Mouse (Mus musculus) gonadal fat pad, adult 2 months (tissue): ENCODE results near the gene Cmya5. TPM values are rescaled to one million over a fixed set of nuclear protein-coding genes. Genes with fewer than 3 reads are reported as not detected.
A peak's percentile ranks its signal among the peaks of the same experiment; 100 is the strongest.
"Not testable (repeated sequence)": the region's sequence is repeated elsewhere in the genome, so short reads cannot be mapped to it uniquely, and the experiment has no call there.

ENCODE experiments used
- DNase-seq: peaks from one replicate; pipeline ENCODE4 v3.0.0-alpha.2; 2012; ENCODE audit warnings: low read depth
- polyA plus RNA-seq: library from polyadenylated mRNA; depleted of rRNA; stranded (reverse); fragments of >200 nt; gene quantifications from 2 replicates; pipeline ENCODE4 v1.2.3, GENCODE M21; 2012; rRNA removed

The Cmya5 gene
- 0.38 and 0.53 TPM in 2 replicates for polyA plus RNA-seq

- peak; percentile 78 for DNase-seq
Observed at GRCm38 (mm10) chr13:93144336-93145167, at the start of gene Cmya5. Gene Cmya5 (minus strand): TSS chr13:93144724.

- no peak for DNase-seq
Observed at GRCm38 (mm10) chr13:93192646-93193026, 48.1 kb upstream of the Cmya5 start.

GRCm38 (mm10) chr13:93191831-93192645 is 47.5 kb upstream of the Cmya5 start, which contains the start of gene Tent2:
Gene Tent2 (minus strand): TSS chr13:93192385.
- DNase-seq = peak; percentile 55

DNA sequence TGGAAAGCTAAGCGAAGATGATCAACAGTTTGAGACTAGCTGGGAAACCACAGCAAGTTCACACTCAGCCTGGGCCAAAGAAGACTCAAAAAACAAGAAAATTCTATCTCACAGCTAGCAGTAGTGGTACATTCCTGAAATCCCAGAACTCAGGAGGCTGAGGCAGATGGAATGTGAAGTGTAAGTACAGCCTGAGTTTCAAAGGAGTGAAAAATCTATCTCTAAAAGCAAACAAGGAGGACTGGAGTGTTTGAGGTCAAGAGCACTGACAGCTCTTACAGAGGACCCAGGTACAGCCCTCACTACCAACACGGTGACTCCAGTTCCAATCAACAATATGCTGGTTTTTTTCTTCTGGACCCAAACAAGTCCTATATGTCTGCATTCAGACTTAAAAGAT is 44.9 kb upstream of the Cmya5 start:
- DNase-seq = no peak

- no peak for DNase-seq
Observed at GRCm38 (mm10) chr13:93188738-93189137, 44.2 kb upstream of the Cmya5 start.

- not testable (repeated sequence) for DNase-seq
Observed at GRCm38 (mm10) chr13:93187792-93188191, 43.3 kb upstream of the Cmya5 start.

- no peak for DNase-seq
Observed at GRCm38 (mm10) chr13:93180351-93180750, 35.8 kb upstream of the Cmya5 start.

DNA sequence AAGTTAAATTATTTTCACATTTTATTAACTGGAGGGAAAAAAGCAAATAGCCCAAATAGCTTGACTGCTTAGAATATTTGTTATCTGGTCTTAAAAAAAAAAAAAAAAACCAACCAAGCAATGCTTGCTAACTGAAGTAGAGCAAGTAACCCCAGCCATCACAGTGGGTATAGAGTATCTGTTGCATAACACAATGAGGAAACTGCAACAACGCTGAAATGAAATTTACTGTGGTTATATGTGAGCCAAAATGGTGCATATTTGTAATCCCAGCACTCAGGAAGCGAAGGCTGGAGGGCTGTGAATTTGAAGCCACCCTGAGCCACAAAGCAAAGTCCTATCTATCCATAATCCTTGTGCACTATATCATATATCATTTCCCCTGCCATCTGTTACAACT is 35.0 kb upstream of the Cmya5 start:
- DNase-seq = no peak

GRCm38 (mm10) chr13:93177571-93177970 is 33.0 kb upstream of the Cmya5 start:
- no peak for DNase-seq

DNA sequence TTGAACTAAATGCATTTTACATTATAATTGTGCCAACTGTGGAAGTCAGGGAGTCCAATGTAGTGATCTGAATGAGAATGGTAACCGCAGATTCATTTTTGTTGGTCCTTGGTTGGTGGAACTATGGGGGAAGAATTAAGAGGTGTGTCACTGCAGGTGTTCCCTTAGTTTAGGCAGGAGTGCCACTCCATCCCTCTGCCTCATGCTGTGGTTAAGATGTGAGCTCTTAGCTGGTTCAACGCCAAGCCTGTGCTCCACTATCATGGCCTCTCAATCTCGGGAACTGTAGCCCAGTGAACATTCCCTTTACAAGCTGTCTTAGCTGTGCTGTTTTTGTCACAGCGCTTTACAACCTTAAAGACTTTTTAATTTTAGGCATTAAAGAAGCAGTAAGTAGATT is 18.8 kb upstream of the Cmya5 start:
- DNase-seq = no peak

DNA sequence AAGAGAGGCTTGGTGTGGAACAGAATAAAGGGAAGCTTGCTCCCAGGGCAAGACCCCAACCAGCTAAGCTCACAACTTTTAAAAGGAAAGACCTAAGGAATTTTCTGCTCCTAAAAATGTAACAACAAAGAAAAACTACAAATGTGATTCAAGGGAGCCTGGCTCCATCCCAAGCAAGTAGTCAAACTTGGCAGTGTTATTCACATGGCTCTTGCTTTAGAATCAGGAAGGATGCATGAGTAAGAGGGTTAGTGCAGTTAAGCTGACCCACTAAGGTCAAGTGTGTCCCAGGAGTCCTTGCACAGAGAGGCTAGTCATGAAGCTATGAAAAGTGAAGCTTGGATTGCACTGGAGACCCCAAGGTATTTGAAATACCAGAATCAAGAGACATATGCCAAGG is 17.9 kb upstream of the Cmya5 start:
- DNase-seq = no peak

- DNase-seq = no peak
Observed at GRCm38 (mm10) chr13:93158261-93158660, 13.7 kb upstream of the Cmya5 start.

DNA sequence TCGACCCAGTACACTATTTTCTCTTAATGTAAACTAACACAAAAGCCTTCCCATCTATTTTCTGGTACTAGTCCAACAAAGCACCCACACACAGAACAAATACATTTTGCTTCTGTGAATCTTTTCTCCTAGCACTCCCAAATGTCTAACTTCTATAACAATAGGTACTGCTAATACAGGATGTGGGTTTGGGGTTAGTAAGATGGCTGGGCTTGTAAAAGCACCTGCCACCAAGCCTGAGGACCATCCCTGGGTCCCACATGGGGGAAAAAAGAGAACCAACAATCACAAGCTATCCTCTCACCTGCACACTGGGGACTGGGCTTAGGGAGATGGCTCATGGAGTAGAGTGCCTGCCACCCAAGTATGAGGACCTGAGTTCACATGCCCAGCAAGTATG is 8.8 kb upstream of the Cmya5 start:
- no peak for DNase-seq

DNA sequence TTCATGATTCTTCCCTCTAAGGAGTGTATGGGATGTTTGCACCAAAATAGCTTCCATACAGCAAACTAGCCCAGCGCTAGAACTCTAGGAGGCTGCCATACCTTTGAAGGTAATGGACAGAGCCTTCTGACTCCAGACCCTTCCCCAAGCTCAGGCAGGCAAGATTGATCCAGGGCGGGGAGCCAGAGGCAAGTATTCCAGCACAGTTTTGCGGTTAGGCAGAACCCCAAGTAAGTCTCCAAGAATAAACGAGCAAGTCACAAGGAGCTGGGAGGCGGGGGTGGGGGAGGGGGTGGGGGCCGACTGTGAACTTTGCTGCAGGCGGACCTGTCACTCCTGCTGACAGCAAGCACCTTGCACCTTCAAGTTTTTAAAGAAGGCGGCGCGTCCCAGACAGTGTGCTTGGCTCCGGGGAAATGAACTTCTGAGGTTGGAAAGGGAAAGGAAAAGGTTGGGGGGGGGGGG is 673 bp downstream of the Cmya5 start:
- no peak for DNase-seq

- DNase-seq = no peak
Observed at GRCm38 (mm10) chr13:93141184-93141583, 3.3 kb downstream of the Cmya5 start.

DNA sequence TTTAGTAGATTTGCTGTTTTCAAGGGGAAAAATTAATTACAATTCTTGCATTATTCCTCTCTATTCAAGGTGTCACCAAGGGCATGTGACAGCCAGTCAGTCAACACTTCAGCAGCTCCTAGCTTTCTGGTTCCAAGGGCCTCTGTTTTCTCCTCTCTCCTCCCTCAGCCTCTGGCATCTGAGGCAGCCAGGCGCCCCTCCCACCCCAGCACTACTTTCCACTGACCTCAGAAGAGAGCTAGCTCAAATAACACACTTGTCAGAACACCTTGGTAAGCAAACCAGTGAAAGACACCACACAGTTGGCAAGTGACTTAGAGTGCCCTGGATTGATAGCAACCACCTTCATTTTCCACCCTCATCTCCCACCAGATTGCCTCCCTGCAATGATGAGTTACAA is 6.5 kb downstream of the Cmya5 start:
- DNase-seq = no peak

DNA sequence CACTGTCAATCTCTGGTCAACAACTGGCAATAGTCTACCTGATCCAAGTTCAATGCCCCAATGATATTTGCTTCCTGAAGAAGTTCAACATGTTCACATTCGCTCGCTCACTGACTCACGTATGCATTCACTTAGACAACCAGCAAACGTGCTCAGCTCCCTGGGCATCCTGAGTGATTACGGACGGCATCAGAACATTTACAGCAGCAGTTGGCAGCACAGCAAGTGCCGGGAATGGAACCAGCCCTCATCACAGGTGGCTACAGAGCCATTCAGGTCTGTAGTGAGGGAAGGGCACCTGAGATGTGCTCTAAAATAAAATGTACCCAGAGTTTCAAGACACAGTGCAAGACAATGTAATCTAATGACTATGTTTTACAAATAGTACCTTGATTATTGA is 7.4 kb downstream of the Cmya5 start:
- no peak for DNase-seq

DNA sequence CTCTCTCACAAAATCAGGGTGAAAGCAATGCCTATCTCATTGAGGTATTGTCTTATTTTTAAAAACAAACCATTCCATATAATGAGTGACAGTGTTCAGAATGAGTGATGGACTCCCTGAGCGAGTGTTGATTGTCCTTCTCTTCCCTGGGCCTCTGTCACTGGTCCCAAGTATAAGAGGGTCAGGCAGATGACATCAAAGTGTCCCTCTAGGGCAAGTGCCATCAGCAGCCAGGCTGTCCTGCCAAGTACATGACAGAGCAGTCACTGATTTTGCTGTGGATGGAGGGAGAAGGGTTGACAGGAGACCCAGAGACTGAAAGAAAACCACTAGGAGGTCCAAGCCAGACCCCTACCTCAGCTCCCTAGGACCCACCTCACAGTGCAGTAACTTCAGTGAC is 8.3 kb downstream of the Cmya5 start:
- DNase-seq = no peak

- DNase-seq = no peak
Observed at GRCm38 (mm10) chr13:93135501-93135900, 9.0 kb downstream of the Cmya5 start.

DNA sequence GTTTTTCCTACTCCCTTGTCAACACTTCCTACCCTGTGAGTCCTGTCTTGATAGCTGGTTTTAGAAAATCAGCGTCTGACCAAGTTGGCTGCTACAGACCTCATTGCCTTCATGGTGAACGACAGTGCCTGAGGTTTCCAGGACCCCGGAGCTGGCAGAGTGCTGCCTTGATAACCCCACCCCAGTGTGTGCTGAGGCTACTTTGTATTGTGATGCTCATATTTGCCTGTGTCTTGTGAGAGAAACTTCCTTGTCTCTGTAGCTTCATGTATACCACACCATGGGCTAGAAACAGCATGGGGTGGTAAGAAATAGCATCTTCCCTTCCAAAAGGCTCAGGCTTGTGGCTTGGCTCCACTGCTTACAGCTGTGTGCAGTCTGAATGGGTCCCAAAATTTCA is 13.8 kb downstream of the Cmya5 start:
- no peak for DNase-seq

GRCm38 (mm10) chr13:93128961-93129360 is 15.6 kb downstream of the Cmya5 start:
- no peak for DNase-seq

DNA sequence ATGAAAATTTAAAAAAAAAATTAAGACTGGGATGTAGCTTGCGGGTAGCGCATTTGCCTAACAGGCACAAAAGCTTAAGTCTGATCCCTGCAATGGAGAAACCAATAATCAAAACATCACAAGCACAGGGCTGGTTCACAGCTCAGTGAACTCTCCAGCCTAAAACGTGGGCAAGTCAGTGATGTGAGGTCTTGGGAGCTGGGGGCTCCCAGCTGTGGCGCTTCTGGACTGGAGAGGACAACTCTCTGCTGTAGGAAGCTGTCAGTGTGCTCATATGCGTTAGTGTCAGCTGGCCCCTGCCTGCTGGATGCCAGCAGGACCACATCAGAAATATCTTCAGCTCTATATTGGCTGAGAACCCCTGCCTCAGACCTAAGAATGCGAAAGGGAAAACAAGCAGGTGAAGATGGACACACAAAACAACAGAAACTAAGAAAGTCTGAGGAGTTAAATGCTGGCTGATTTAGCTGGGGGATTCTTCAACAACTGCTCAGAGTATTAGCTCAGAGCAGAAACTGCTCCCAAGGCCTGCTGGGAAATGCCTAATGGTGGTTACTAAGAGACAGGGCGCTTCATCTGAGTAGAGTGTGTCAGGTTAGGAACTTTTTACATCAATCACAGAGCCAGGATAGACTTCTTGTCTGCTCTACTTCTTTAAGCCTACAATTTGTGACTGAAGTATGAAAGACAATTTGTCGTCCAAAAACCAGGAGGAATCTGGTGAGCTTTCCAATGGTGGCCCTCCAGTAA is 16.2 kb downstream of the Cmya5 start:
- no peak for DNase-seq
